Mouse (Mus musculus) cortical plate, adult 2 months (tissue): ENCODE measurements around the gene Slc16a7. TPM values are rescaled to one million over a fixed set of nuclear protein-coding genes. Genes with fewer than 3 reads are reported as not detected.

Experiments
- H3K27ac ChIP-seq: fragments of 200-500 bp; 2 replicates; pipeline ENCODE4 v1.5.1; 2012; ENCODE audit warnings: low read length, control low read depth, inconsistent platforms; ENCODE audit not compliant: insufficient read depth
- H3K4me1 ChIP-seq: fragments of 200-500 bp; 2 replicates; pipeline ENCODE4 v1.6.1; 2011; ENCODE audit warnings: low read length; ENCODE audit not compliant: control insufficient read depth, insufficient read depth
- H3K4me3 ChIP-seq: fragments of 200-500 bp; 2 replicates; pipeline ENCODE4 v1.5.1; 2011; ENCODE audit warnings: mild to moderate bottlenecking, low read length, control low read depth; ENCODE audit not compliant: insufficient read depth
- CTCF ChIP-seq: fragments of 200-500 bp; IDR thresholded peaks from 2 replicates; pipeline ENCODE4 v1.5.1; 2011; ENCODE audit warnings: mild to moderate bottlenecking, control low read depth, low read length; ENCODE audit not compliant: insufficient read depth; ENCODE audit errors: extremely low read depth
- POLR2A ChIP-seq: fragments of 200-500 bp; IDR thresholded peaks from 2 replicates; pipeline ENCODE4 v1.6.1; 2011; ENCODE audit warnings: mild to moderate bottlenecking, low read length, control low read depth; ENCODE audit not compliant: insufficient read depth; ENCODE audit errors: extremely low read depth
- polyA plus RNA-seq: library from polyadenylated mRNA; depleted of rRNA; stranded (reverse); fragments of >200 nt; gene quantifications from 2 replicates; pipeline ENCODE4 v1.2.3, GENCODE M21; 2012

The Slc16a7 gene
- polyA plus RNA-seq, 1 experiment = 18.4 TPM

- Histone ChIP-seq H3K4me1 (no peaks in the 10 kb centered on the region), H3K27ac (no peak overlapping the region), H3K4me3 (no peak overlapping the region)
- TF ChIP-seq POLR2A (no peak), CTCF (no peak)
Observed at GRCm38 (mm10) chr10:125358479-125358878, 30.8 kb downstream of the Slc16a7 start.

- Histone ChIP-seq H3K27ac (no peak overlapping the region), H3K4me3 (no peak overlapping the region), H3K4me1 (no peaks in the 10 kb centered on the region)
- no peak for TF ChIP-seq POLR2A
- TF ChIP-seq CTCF = no peak
Observed at GRCm38 (mm10) chr10:125352805-125353204, 36.5 kb downstream of the Slc16a7 start.

- no peak overlapping the region for H3K27ac ChIP-seq
- no peaks in the 10 kb centered on the region for H3K4me1 ChIP-seq
- TF ChIP-seq POLR2A (no peak), CTCF (no peak)
- H3K4me3 ChIP-seq = no peak overlapping the region
Observed at GRCm38 (mm10) chr10:125348171-125348570, 41.1 kb downstream of the Slc16a7 start.

- no peaks in the 10 kb centered on the region for H3K4me1 ChIP-seq
- H3K27ac ChIP-seq = no peak overlapping the region
- H3K4me3 ChIP-seq = no peak overlapping the region
- TF ChIP-seq POLR2A = no peak
- TF ChIP-seq CTCF = no peak
Observed at GRCm38 (mm10) chr10:125347149-125347548, 42.1 kb downstream of the Slc16a7 start.

GRCm38 (mm10) chr10:125346364-125346763 lies 42.9 kb downstream of the Slc16a7 start:
- TF ChIP-seq CTCF = no peak
- no peak for TF ChIP-seq POLR2A
- Histone ChIP-seq H3K4me3 (no peak overlapping the region), H3K4me1 (no peaks in the 10 kb centered on the region), H3K27ac (no peak overlapping the region)

GRCm38 (mm10) chr10:125345583-125345982 lies 43.7 kb downstream of the Slc16a7 start:
- no peak for TF ChIP-seq POLR2A
- no peak overlapping the region for H3K27ac ChIP-seq
- H3K4me3 ChIP-seq = no peak overlapping the region
- no peaks in the 10 kb centered on the region for H3K4me1 ChIP-seq

- no peaks in the 10 kb centered on the region for H3K4me1 ChIP-seq
- no peak overlapping the region for H3K4me3 ChIP-seq
- TF ChIP-seq POLR2A (no peak), CTCF (no peak)
- no peak overlapping the region for H3K27ac ChIP-seq
Observed at GRCm38 (mm10) chr10:125342204-125342603, 47.1 kb downstream of the Slc16a7 start.

- Histone ChIP-seq H3K4me3 (no peak overlapping the region), H3K4me1 (peaks cover under 1% of the 10 kb centered on the region; the same call in 1 of the 2 replicates), H3K27ac (no peak overlapping the region)
- no peak for TF ChIP-seq POLR2A
- no peak for TF ChIP-seq CTCF
Observed at GRCm38 (mm10) chr10:125333799-125334198, 55.5 kb downstream of the Slc16a7 start.

GRCm38 (mm10) chr10:125331334-125331733 lies 57.9 kb downstream of the Slc16a7 start:
- peaks cover 3% of the 10 kb centered on the region; the same call in 1 of the 2 replicates for H3K4me1 ChIP-seq
- TF ChIP-seq POLR2A = no peak
- TF ChIP-seq CTCF = no peak
- no peak overlapping the region for H3K4me3 ChIP-seq
- no peak overlapping the region for H3K27ac ChIP-seq

- TF ChIP-seq POLR2A (no peak), CTCF (no peak)
- no peak overlapping the region for H3K4me3 ChIP-seq
- H3K27ac ChIP-seq = no peak overlapping the region
- H3K4me1 ChIP-seq = peaks cover 4% of the 10 kb centered on the region; the same call in 1 of the 2 replicates
Observed at GRCm38 (mm10) chr10:125328331-125329063, 60.8 kb downstream of the Slc16a7 start.

GRCm38 (mm10) chr10:125324871-125325565 lies 64.2 kb downstream of the Slc16a7 start:
- Histone ChIP-seq H3K4me1 (peaks cover 8% of the 10 kb centered on the region; the same call in 1 of the 2 replicates), H3K27ac (no peak overlapping the region), H3K4me3 (no peak overlapping the region)
- TF ChIP-seq CTCF = no peak
- no peak for TF ChIP-seq POLR2A
